Mouse (Mus musculus) hindbrain, postnatal 0 days (tissue): Measurements from ENCODE around the gene Nemp2. TPM values are rescaled to one million over a fixed set of nuclear protein-coding genes. Genes with fewer than 3 reads are reported as not detected.

Experiments
- ATAC-seq: fragments of 200-750 bp; cut with Nextera tagmentation; 2 replicates; pipeline ENCODE4 v1.8.0; 2017; ENCODE audit warnings: mild to moderate bottlenecking, moderate TSS enrichment, moderate library complexity
- DNase-seq: peaks from one replicate; pipeline ENCODE4 v3.0.0-alpha.2; 2015; ENCODE audit warnings: low spot score
- H3K27ac ChIP-seq: fragments of 300-500 bp; sonication (generic); 2 replicates; pipeline ENCODE4 v1.5.1; 2014; ENCODE audit warnings: mild to moderate bottlenecking
- H3K27me3 ChIP-seq: fragments of 300-500 bp; sonication (generic); 2 replicates; pipeline ENCODE4 v1.6.1; 2014; ENCODE audit warnings: low read length, mixed read lengths; ENCODE audit not compliant: insufficient read depth
- H3K36me3 ChIP-seq: fragments of 300-500 bp; sonication (generic); 2 replicates; pipeline ENCODE4 v1.6.1; 2014; ENCODE audit warnings: low read length, mixed read lengths; ENCODE audit not compliant: insufficient read depth
- H3K4me1 ChIP-seq: fragments of 300-500 bp; sonication (generic); 2 replicates; pipeline ENCODE4 v1.6.1; 2014; ENCODE audit warnings: antibody characterized with exemption, low read length, mixed read lengths; ENCODE audit not compliant: insufficient read depth
- H3K4me2 ChIP-seq: fragments of 300-500 bp; sonication (generic); 2 replicates; pipeline ENCODE4 v1.6.1; 2014; ENCODE audit warnings: low read depth, mild to moderate bottlenecking, low read length, moderate library complexity, mixed read lengths
- H3K4me3 ChIP-seq: fragments of 300-500 bp; sonication (generic); 2 replicates; pipeline ENCODE4 v1.5.1; 2014; ENCODE audit warnings: low read length
- H3K9ac ChIP-seq: fragments of 300-500 bp; sonication (generic); replicated peaks from 2 replicates; pipeline ENCODE4 v1.6.1; 2014; ENCODE audit warnings: mild to moderate bottlenecking, low read length, moderate library complexity, mixed read lengths
- H3K9me3 ChIP-seq: fragments of 300-500 bp; sonication (generic); 2 replicates; pipeline ENCODE4 v1.6.1; 2016; ENCODE audit warnings: low read length, mixed read lengths
- CTCF ChIP-seq: IDR thresholded peaks from 2 replicates; pipeline ENCODE4 v1.5.1; 2016; ENCODE audit warnings: antibody characterized with exemption, control low read depth, low read depth
- WGBS: fragments of 180-500 bp; shearing (Covaris S2); extraction: QIAGEN DNeasy Blood & Tissue Kit; methylation state at CpG from one replicate; pipeline ENCODE4 v1.1.7; 2014; 5-methylcytosine and 5-hydroxymethylcytosine counted together
- polyA plus RNA-seq: library from polyadenylated mRNA; unstranded; fragments of >200 nt; fragmentation: Nextera tagmentation; extraction: Ambion mirVana; gene quantifications from 2 replicates; pipeline ENCODE4 v1.2.1, GENCODE M21; 2015
- total RNA-seq: library from RNA; depleted of rRNA; stranded (reverse); fragments of >200 nt; gene quantifications from 2 replicates; pipeline ENCODE4 v1.2.3, GENCODE M21; 2014; rRNA removed

The Nemp2 gene
- total RNA-seq, result 9.6 and 15.4 TPM in 2 replicates
- 4.4 and 4.5 TPM in 2 replicates for polyA plus RNA-seq

DNA sequence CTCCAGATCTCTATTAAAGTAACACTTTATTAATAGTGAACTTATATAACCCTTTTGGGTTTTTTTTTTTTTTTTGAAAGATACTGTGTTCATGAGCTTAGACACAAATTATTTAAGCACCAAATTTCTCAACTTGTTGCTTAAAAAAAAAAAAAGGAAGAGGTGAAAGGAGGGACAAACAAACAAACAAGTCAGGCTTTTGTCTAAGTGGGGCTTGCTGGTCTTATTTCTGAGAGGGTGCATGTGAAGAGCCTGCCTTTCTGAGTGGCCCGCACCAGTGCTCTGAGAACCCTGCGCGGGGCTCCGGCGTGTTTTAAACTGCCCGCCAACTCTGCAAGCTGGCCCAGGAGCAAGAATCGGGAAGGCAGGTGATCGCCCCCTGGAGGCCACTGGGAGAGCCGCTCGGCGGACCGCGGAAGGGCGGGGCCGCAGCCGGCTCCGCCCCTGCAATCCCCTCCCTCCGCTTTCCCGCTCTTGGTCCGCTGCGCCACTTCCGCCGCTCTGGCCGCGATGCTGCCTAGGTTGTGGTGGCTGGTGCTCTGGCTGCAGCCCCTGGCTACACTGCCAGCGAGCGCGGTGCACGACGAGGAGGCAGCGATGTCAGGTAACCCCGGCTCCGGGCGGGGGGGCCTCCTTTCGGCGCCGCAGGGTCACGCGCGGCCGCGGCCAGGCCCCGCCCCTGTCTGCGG lies at the start of gene Nemp2:
TSS of gene Nemp2 (plus strand) at position 456 of the 689 bp plus-strand sequence.
- peak; percentile 76 for TF ChIP-seq CTCF
- peak within 1 kb of the TSS; percentile 64 for H3K4me2 ChIP-seq
- H3K4me3 ChIP-seq, result peak within 1 kb of the TSS; percentile 89
- no peaks in the 10 kb centered on the region for H3K9me3 ChIP-seq
- H3K36me3 ChIP-seq, result no peaks in the 10 kb centered on the region
- H3K27ac ChIP-seq, result peak within 1 kb of the TSS; percentile 82
- H3K4me1 ChIP-seq, result no peaks in the 10 kb centered on the region
- no peaks in the 10 kb centered on the region for H3K27me3 ChIP-seq
- peak within 1 kb of the TSS; percentile 77 for H3K9ac ChIP-seq
- peak; percentile 93 for DNase-seq
- under 1% methylated on average over 43 of the region's 44 CpGs for WGBS
- ATAC-seq, result peak; percentile 94

DNA sequence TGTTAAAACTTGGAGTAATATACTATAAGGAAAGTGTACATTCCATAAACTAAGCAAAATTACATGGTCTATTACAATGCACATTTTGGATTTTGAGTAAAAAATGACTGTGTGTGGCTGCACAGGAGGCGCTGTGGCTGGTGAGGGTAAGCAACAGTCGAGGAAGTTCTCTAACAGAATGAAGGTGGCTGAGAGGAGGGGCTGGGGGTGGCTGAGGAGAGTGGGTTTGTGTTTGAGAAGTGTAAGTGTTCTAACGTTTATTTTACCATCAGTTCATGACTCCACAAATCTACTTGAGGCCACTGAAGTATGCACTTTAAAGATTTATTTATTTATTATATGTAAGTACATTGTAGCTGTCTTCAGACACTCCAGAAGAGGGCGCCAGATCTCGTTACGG lies 48.8 kb upstream of the Nemp2 start:
- Histone ChIP-seq H3K27ac (no peak overlapping the region), H3K36me3 (no peaks in the 10 kb centered on the region), H3K4me3 (no peak overlapping the region), H3K27me3 (no peaks in the 10 kb centered on the region), H3K9ac (no peak overlapping the region), H3K4me1 (peaks cover 8% of the 10 kb centered on the region; the same call in 1 of the 2 replicates), H3K9me3 (no peaks in the 10 kb centered on the region), H3K4me2 (no peak overlapping the region)
- no peak for DNase-seq
- 76% methylated on average over 6 of the region's 6 CpGs for WGBS
- no peak for TF ChIP-seq CTCF
- ATAC-seq, result no peak

GRCm38 (mm10) chr1:52582866-52583265 lies 47.6 kb upstream of the Nemp2 start:
- H3K9ac ChIP-seq, result no peak overlapping the region
- no peaks in the 10 kb centered on the region for H3K27me3 ChIP-seq
- DNase-seq (no peak), ATAC-seq (no peak)
- WGBS, result 93% methylated on average over 1 of the region's 1 CpGs
- no peak for TF ChIP-seq CTCF
- H3K4me1 ChIP-seq, result peaks cover 8% of the 10 kb centered on the region; the same call in 1 of the 2 replicates
- no peaks in the 10 kb centered on the region for H3K9me3 ChIP-seq
- H3K27ac ChIP-seq, result no peak overlapping the region
- H3K4me3 ChIP-seq, result no peak overlapping the region
- H3K4me2 ChIP-seq, result no peak overlapping the region
- no peaks in the 10 kb centered on the region for H3K36me3 ChIP-seq

GRCm38 (mm10) chr1:52596982-52597646 lies 33.4 kb upstream of the Nemp2 start:
- H3K27me3 ChIP-seq, result no peaks in the 10 kb centered on the region
- TF ChIP-seq CTCF, result no peak
- ATAC-seq (peak; percentile 96), DNase-seq (peak; percentile 81)
- H3K27ac ChIP-seq, result peak overlapping the region; percentile 34; the same call in 1 of the 2 replicates
- H3K9ac ChIP-seq, result no peak overlapping the region
- no peaks in the 10 kb centered on the region for H3K9me3 ChIP-seq
- H3K36me3 ChIP-seq, result no peaks in the 10 kb centered on the region
- 29% methylated on average over 11 of the region's 11 CpGs for WGBS
- peaks cover 8% of the 10 kb centered on the region; the same call in 1 of the 2 replicates for H3K4me1 ChIP-seq
- peak overlapping the region; percentile 55 for H3K4me2 ChIP-seq
- H3K4me3 ChIP-seq, result no peak overlapping the region

- no peak overlapping the region for H3K27ac ChIP-seq
- peak overlapping the region; percentile 22 for H3K4me3 ChIP-seq
- H3K27me3 ChIP-seq, result no peaks in the 10 kb centered on the region
- ATAC-seq (peak; percentile 30; the same call in 1 of the 2 replicates), DNase-seq (peak; percentile 10)
- peaks cover 8% of the 10 kb centered on the region; the same call in 1 of the 2 replicates for H3K4me1 ChIP-seq
- no peaks in the 10 kb centered on the region for H3K36me3 ChIP-seq
- H3K9ac ChIP-seq, result no peak overlapping the region; the same call in 1 of the 2 replicates
- no peak for TF ChIP-seq CTCF
- no peaks in the 10 kb centered on the region for H3K9me3 ChIP-seq
- peak overlapping the region; percentile 55 for H3K4me2 ChIP-seq
- WGBS, result 40% methylated on average over 11 of the region's 11 CpGs
These were observed 32.7 kb upstream of the Nemp2 start for GRCm38 (mm10) chr1:52597761-52598160.

DNA sequence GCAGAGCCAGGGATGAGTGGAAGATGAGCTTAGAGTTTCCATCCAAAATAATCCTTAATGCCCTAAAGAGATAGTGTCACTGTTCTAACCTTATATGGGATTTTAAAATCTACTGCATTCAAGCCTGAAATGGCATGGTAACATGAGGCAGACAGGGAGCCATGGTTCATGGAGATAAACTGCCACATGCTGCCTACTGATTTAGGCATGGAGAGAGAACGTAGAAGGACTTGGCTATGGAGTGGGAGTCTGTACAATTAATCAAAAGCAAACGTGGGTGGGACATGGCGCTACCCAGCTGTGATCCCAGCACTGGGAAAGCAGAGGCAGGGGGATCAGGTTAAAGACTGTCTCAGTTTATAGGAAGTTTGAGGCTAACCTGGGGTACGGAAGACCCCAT lies 32.1 kb upstream of the Nemp2 start:
- no peak for TF ChIP-seq CTCF
- H3K4me2 ChIP-seq, result peak overlapping the region; percentile 55; the same call in 1 of the 2 replicates
- WGBS, result 54% methylated on average over 4 of the region's 4 CpGs
- H3K36me3 ChIP-seq, result no peaks in the 10 kb centered on the region
- H3K9me3 ChIP-seq, result no peaks in the 10 kb centered on the region
- peaks cover 8% of the 10 kb centered on the region; the same call in 1 of the 2 replicates for H3K4me1 ChIP-seq
- no peak for DNase-seq
- no peak overlapping the region for H3K4me3 ChIP-seq
- no peak overlapping the region for H3K9ac ChIP-seq
- H3K27me3 ChIP-seq, result no peaks in the 10 kb centered on the region
- no peak for ATAC-seq
- no peak overlapping the region for H3K27ac ChIP-seq
